Mouse (Mus musculus) bone marrow macrophage, adult 2 months (primary cell): ENCODE data around the gene Stra6.

Source experiments
- CTCF ChIP-seq: IDR thresholded peaks from 2 replicates; pipeline ENCODE4 v1.5.1; 2012; ENCODE audit warnings: low read depth, mild to moderate bottlenecking, low read length, moderate library complexity
- POLR2A ChIP-seq: IDR thresholded peaks from 2 replicates; pipeline ENCODE4 v1.6.1; 2012; ENCODE audit warnings: mild to moderate bottlenecking, low read depth, low read length, borderline replicate concordance

GRCm38 (mm10) chr9:58144664-58145063, 81.1 kb downstream of the Stra6 start:
- no peak for TF ChIP-seq CTCF
- TF ChIP-seq POLR2A = no peak
